Mouse (Mus musculus): ENCODE data around the gene Arsg. TPM values are rescaled to one million over a fixed set of nuclear protein-coding genes. Genes with fewer than 3 reads are reported as not detected.
A peak's percentile ranks its signal among the peaks of the same experiment; 100 is the strongest.

Arsg gene
- polyA plus RNA-seq, 1 experiment: 1.5 TPM

- Histone ChIP-seq H3K4me3 (replicated peaks; ENCODE audit: control insufficient read depth, low read depth, low read length) (peak overlapping the region; percentile 62), H3K27ac (ENCODE audit: control insufficient read depth, insufficient read depth, low read depth, low read length, poor library complexity) (peak overlapping the region; percentile 70), H3K4me1 (ENCODE audit: control insufficient read depth, insufficient read depth, low read length) (peaks cover 1% of the 10 kb centered on the region; the same call in 1 of the 2 replicates)
- 2% methylated on average over 32 of the region's 32 CpGs for WGBS
- TF ChIP-seq CTCF (IDR thresholded peaks at IDR 0.05; ENCODE audit: control insufficient read depth, insufficient read depth, low read length) (no peak), POLR2A (IDR thresholded peaks at IDR 0.05; ENCODE audit: borderline replicate concordance, control insufficient read depth, low read depth, low read length) (peak; percentile 62; the same call in 1 of the 2 replicates)
These were observed 33.3 kb upstream of the Arsg start for GRCm38 (mm10) chr11:109439829-109440340.

GRCm38 (mm10) chr11:109440641-109441040 is 32.5 kb upstream of the Arsg start:
- no peak overlapping the region for H3K27ac ChIP-seq (ENCODE audit: control insufficient read depth, insufficient read depth, low read depth, low read length, poor library complexity)
- TF ChIP-seq CTCF (IDR thresholded peaks at IDR 0.05; ENCODE audit: control insufficient read depth, insufficient read depth, low read length) (no peak), POLR2A (IDR thresholded peaks at IDR 0.05; ENCODE audit: borderline replicate concordance, control insufficient read depth, low read depth, low read length) (no peak)
- H3K4me3 ChIP-seq (replicated peaks; ENCODE audit: control insufficient read depth, low read depth, low read length): no peak overlapping the region
- peaks cover 1% of the 10 kb centered on the region; the same call in 1 of the 2 replicates for H3K4me1 ChIP-seq (ENCODE audit: control insufficient read depth, insufficient read depth, low read length)
- 46% methylated on average over 4 of the region's 4 CpGs for WGBS

- Histone ChIP-seq H3K27ac (ENCODE audit: control insufficient read depth, insufficient read depth, low read depth, low read length, poor library complexity) (no peak overlapping the region), H3K4me3 (replicated peaks; ENCODE audit: control insufficient read depth, low read depth, low read length) (no peak overlapping the region), H3K4me1 (ENCODE audit: control insufficient read depth, insufficient read depth, low read length) (peaks cover 1% of the 10 kb centered on the region; the same call in 1 of the 2 replicates)
- WGBS: 57% methylated on average over 3 of the region's 3 CpGs
- TF ChIP-seq POLR2A (IDR thresholded peaks at IDR 0.05; ENCODE audit: borderline replicate concordance, control insufficient read depth, low read depth, low read length) (no peak), CTCF (IDR thresholded peaks at IDR 0.05; ENCODE audit: control insufficient read depth, insufficient read depth, low read length) (peak; percentile 83)
These were observed 32.1 kb upstream of the Arsg start for GRCm38 (mm10) chr11:109441119-109441518.

- no peak for TF ChIP-seq CTCF (IDR thresholded peaks at IDR 0.05; ENCODE audit: control insufficient read depth, insufficient read depth, low read length)
- TF ChIP-seq POLR2A (IDR thresholded peaks at IDR 0.05; ENCODE audit: borderline replicate concordance, control insufficient read depth, low read depth, low read length): no peak
- WGBS: 53% methylated on average over 5 of the region's 5 CpGs
- H3K4me3 ChIP-seq (replicated peaks; ENCODE audit: control insufficient read depth, low read depth, low read length): no peak overlapping the region
- no peak overlapping the region for H3K27ac ChIP-seq (ENCODE audit: control insufficient read depth, insufficient read depth, low read depth, low read length, poor library complexity)
- H3K4me1 ChIP-seq (ENCODE audit: control insufficient read depth, insufficient read depth, low read length): peaks cover 1% of the 10 kb centered on the region; the same call in 1 of the 2 replicates
These were observed 30.9 kb upstream of the Arsg start for GRCm38 (mm10) chr11:109442166-109442730.

GRCm38 (mm10) chr11:109443468-109444263 is 29.5 kb upstream of the Arsg start:
- Histone ChIP-seq H3K27ac (ENCODE audit: control insufficient read depth, insufficient read depth, low read depth, low read length, poor library complexity) (no peak overlapping the region), H3K4me1 (ENCODE audit: control insufficient read depth, insufficient read depth, low read length) (no peaks in the 10 kb centered on the region; the same call in 1 of the 2 replicates), H3K4me3 (replicated peaks; ENCODE audit: control insufficient read depth, low read depth, low read length) (no peak overlapping the region)
- 77% methylated on average over 8 of the region's 8 CpGs for WGBS
- TF ChIP-seq CTCF (IDR thresholded peaks at IDR 0.05; ENCODE audit: control insufficient read depth, insufficient read depth, low read length) (no peak), POLR2A (IDR thresholded peaks at IDR 0.05; ENCODE audit: borderline replicate concordance, control insufficient read depth, low read depth, low read length) (no peak)

DNA sequence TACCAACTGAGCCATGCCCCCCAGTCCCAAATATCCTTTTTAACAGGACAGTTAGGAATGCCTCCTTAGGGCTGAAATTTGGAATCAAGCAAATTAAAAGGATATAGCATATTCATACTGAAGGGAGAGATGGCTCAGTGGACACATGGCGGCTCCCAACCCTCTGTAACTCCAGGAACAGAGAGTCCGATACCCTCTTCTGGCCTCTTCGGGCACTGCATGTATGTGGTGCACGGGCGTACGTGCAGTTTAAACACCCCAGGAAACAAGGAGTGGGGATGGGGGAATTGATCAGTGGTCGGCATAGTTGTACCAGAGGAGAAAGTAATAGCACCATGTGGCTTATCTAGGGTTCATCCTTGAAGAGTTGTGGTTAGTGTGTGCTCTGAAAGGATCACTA is 28.6 kb upstream of the Arsg start:
- Histone ChIP-seq H3K4me1 (ENCODE audit: control insufficient read depth, insufficient read depth, low read length) (no peaks in the 10 kb centered on the region; the same call in 1 of the 2 replicates), H3K4me3 (replicated peaks; ENCODE audit: control insufficient read depth, low read depth, low read length) (no peak overlapping the region), H3K27ac (ENCODE audit: control insufficient read depth, insufficient read depth, low read depth, low read length, poor library complexity) (no peak overlapping the region)
- peak; percentile 42; the same call in 1 of the 2 replicates for TF ChIP-seq CTCF (IDR thresholded peaks at IDR 0.05; ENCODE audit: control insufficient read depth, insufficient read depth, low read length)
- TF ChIP-seq POLR2A (IDR thresholded peaks at IDR 0.05; ENCODE audit: borderline replicate concordance, control insufficient read depth, low read depth, low read length): no peak
- 50% methylated on average over 7 of the region's 7 CpGs for WGBS

GRCm38 (mm10) chr11:109445438-109446035 is 27.6 kb upstream of the Arsg start:
- Histone ChIP-seq H3K27ac (ENCODE audit: control insufficient read depth, insufficient read depth, low read depth, low read length, poor library complexity) (no peak overlapping the region), H3K4me3 (replicated peaks; ENCODE audit: control insufficient read depth, low read depth, low read length) (no peak overlapping the region), H3K4me1 (ENCODE audit: control insufficient read depth, insufficient read depth, low read length) (no peaks in the 10 kb centered on the region; the same call in 1 of the 2 replicates)
- WGBS: 47% methylated on average over 13 of the region's 13 CpGs
- peak; percentile 81 for TF ChIP-seq CTCF (IDR thresholded peaks at IDR 0.05; ENCODE audit: control insufficient read depth, insufficient read depth, low read length)
- no peak for TF ChIP-seq POLR2A (IDR thresholded peaks at IDR 0.05; ENCODE audit: borderline replicate concordance, control insufficient read depth, low read depth, low read length)

- H3K4me3 ChIP-seq (replicated peaks; ENCODE audit: control insufficient read depth, low read depth, low read length): no peak overlapping the region
- H3K4me1 ChIP-seq (ENCODE audit: control insufficient read depth, insufficient read depth, low read length): no peaks in the 10 kb centered on the region
- no peak overlapping the region for H3K27ac ChIP-seq (ENCODE audit: control insufficient read depth, insufficient read depth, low read depth, low read length, poor library complexity)
- TF ChIP-seq POLR2A (IDR thresholded peaks at IDR 0.05; ENCODE audit: borderline replicate concordance, control insufficient read depth, low read depth, low read length) (no peak), CTCF (IDR thresholded peaks at IDR 0.05; ENCODE audit: control insufficient read depth, insufficient read depth, low read length) (no peak)
- 67% methylated on average over 11 of the region's 11 CpGs for WGBS
These were observed 22.0 kb upstream of the Arsg start for GRCm38 (mm10) chr11:109451169-109451568.
